Mouse (Mus musculus) heart, embryonic 14.5 days (tissue): ENCODE measurements at regions not wholly inside any gene's neighbourhood (a gene's known extent, or its start where the extent isn't known, plus 50 kb on each side); places are given as distances from the start of the nearest gene placed in this dataset.
A peak's percentile ranks its signal among the peaks of the same experiment; 100 is the strongest.

ENCODE experiments used
- ATAC-seq: fragments of 200-750 bp; cut with Nextera tagmentation; 2 replicates; pipeline ENCODE4 v1.8.0; 2017; ENCODE audit warnings: low read depth, moderate TSS enrichment; ENCODE audit not compliant: insufficient number of reproducible peaks, insufficient read depth, low FRiP score
- H3K27ac ChIP-seq, 2 experiments: fragments of 200-500 bp in 1 of 2; fragments of 300-500 bp in 1 of 2; sonication (generic) in 1 of 2; replicated peaks in 1 of 2; 2 replicates each; pipeline ENCODE4 v1.5.1; 2012 to 2014; ENCODE audit warnings: low read depth in 2 of 2, low read length in 2 of 2, control low read depth in 1 of 2, mild to moderate bottlenecking in 1 of 2, mixed read lengths in 1 of 2; ENCODE audit not compliant: control insufficient read depth in 1 of 2, insufficient read depth in 1 of 2
- H3K27me3 ChIP-seq: fragments of 300-500 bp; sonication (generic); 2 replicates; pipeline ENCODE4 v1.6.1; 2014; ENCODE audit warnings: mild to moderate bottlenecking, low read length, control low read depth; ENCODE audit not compliant: control insufficient read depth, insufficient read depth
- H3K36me3 ChIP-seq: fragments of 300-500 bp; sonication (generic); 2 replicates; pipeline ENCODE4 v1.6.1; 2014; ENCODE audit warnings: mild to moderate bottlenecking, control low read depth, low read length, mixed read lengths; ENCODE audit not compliant: control insufficient read depth, insufficient read depth
- H3K4me1 ChIP-seq, 2 experiments: fragments of 200-500 bp in 1 of 2; fragments of 300-500 bp in 1 of 2; sonication (generic) in 1 of 2; 2 replicates each; pipeline ENCODE4 v1.6.1; 2012 to 2014; ENCODE audit warnings: low read length in 2 of 2, control low read depth in 1 of 2, mixed read lengths in 1 of 2; ENCODE audit not compliant: control insufficient read depth in 2 of 2, insufficient read depth in 2 of 2
- H3K4me2 ChIP-seq: fragments of 300-500 bp; sonication (generic); 2 replicates; pipeline ENCODE4 v1.6.1; 2014; ENCODE audit warnings: mild to moderate bottlenecking, low read length
- H3K4me3 ChIP-seq, 2 experiments: fragments of 200-500 bp in 1 of 2; fragments of 300-500 bp in 1 of 2; sonication (generic) in 1 of 2; 2 replicates each; pipeline ENCODE4 v1.5.1; 2012 to 2014; ENCODE audit warnings: low read length in 2 of 2, mild to moderate bottlenecking in 2 of 2, control low read depth in 1 of 2, low read depth in 1 of 2, moderate library complexity in 1 of 2; ENCODE audit not compliant: control insufficient read depth in 1 of 2, insufficient read depth in 1 of 2
- H3K9ac ChIP-seq: fragments of 300-500 bp; sonication (generic); 2 replicates; pipeline ENCODE4 v1.6.1; 2014; ENCODE audit warnings: mild to moderate bottlenecking, low read length
- H3K9me3 ChIP-seq: fragments of 300-500 bp; sonication (generic); 2 replicates; pipeline ENCODE4 v1.6.1; 2016; ENCODE audit warnings: low read length, control low read depth; ENCODE audit not compliant: control insufficient read depth
- WGBS: fragments of 180-500 bp; shearing (Covaris S2); extraction: QIAGEN DNeasy Blood & Tissue Kit; methylation state at CpG from one replicate; pipeline ENCODE4 v1.1.7; 2014; 5-methylcytosine and 5-hydroxymethylcytosine counted together

GRCm38 (mm10) chr12:82093317-82093716 lies 75.8 kb upstream of the Sipa1l1 start:
- no peaks in the 10 kb centered on the region for H3K27me3 ChIP-seq
- no peak overlapping the region for H3K9ac ChIP-seq
- no peak overlapping the region for H3K4me3 ChIP-seq
- no peak overlapping the region for H3K4me2 ChIP-seq
- H3K27ac ChIP-seq, result no peak overlapping the region
- H3K9me3 ChIP-seq, result peaks cover 6% of the 10 kb centered on the region; the same call in 1 of the 2 replicates
- WGBS, result 81% methylated on average over 7 of the region's 7 CpGs
- no peaks in the 10 kb centered on the region for H3K36me3 ChIP-seq
- no peaks in the 10 kb centered on the region for H3K4me1 ChIP-seq
- no peak for ATAC-seq

GRCm38 (mm10) chr12:82095396-82095795 lies 73.7 kb upstream of the Sipa1l1 start:
- Histone ChIP-seq H3K9me3 (peaks cover 6% of the 10 kb centered on the region; the same call in 1 of the 2 replicates), H3K4me2 (no peak overlapping the region), H3K27me3 (no peaks in the 10 kb centered on the region), H3K9ac (no peak overlapping the region), H3K4me3 (no peak overlapping the region), H3K27ac (no peak overlapping the region), H3K4me1 (no peaks in the 10 kb centered on the region), H3K36me3 (no peaks in the 10 kb centered on the region)
- no peak for ATAC-seq
- 91% methylated on average over 1 of the region's 1 CpGs for WGBS

GRCm38 (mm10) chr12:82097126-82097525 lies 72.0 kb upstream of the Sipa1l1 start:
- 77% methylated on average over 6 of the region's 6 CpGs for WGBS
- no peak for ATAC-seq
- Histone ChIP-seq H3K4me2 (no peak overlapping the region), H3K4me3 (no peak overlapping the region), H3K36me3 (no peaks in the 10 kb centered on the region), H3K9ac (no peak overlapping the region), H3K27ac (no peak overlapping the region), H3K4me1 (no peaks in the 10 kb centered on the region), H3K27me3 (no peaks in the 10 kb centered on the region), H3K9me3 (peaks cover 6% of the 10 kb centered on the region; the same call in 1 of the 2 replicates)

GRCm38 (mm10) chr12:82097620-82098019 lies 71.5 kb upstream of the Sipa1l1 start:
- Histone ChIP-seq H3K4me2 (no peak overlapping the region), H3K9me3 (peaks cover 6% of the 10 kb centered on the region; the same call in 1 of the 2 replicates), H3K27ac (no peak overlapping the region), H3K4me3 (no peak overlapping the region), H3K36me3 (no peaks in the 10 kb centered on the region), H3K9ac (no peak overlapping the region), H3K27me3 (no peaks in the 10 kb centered on the region), H3K4me1 (no peaks in the 10 kb centered on the region)
- 83% methylated on average over 4 of the region's 4 CpGs for WGBS
- ATAC-seq, result no peak

- ATAC-seq, result peak; percentile 52
- Histone ChIP-seq H3K4me1 (peaks cover 22 to 26% of the 10 kb centered on the region in 2 experiments), H3K4me2 (peak overlapping the region; percentile 34), H3K27ac (peak overlapping the region; percentile 71 to 80), H3K4me3 (no peak overlapping the region), H3K27me3 (no peaks in the 10 kb centered on the region), H3K9ac (no peak overlapping the region), H3K36me3 (no peaks in the 10 kb centered on the region), H3K9me3 (no peaks in the 10 kb centered on the region)
- 20% methylated on average over 10 of the region's 10 CpGs for WGBS
These were observed 64.9 kb upstream of the Sipa1l1 start for GRCm38 (mm10) chr12:82104211-82104610.

- H3K4me1 ChIP-seq, result peaks cover 22 to 26% of the 10 kb centered on the region in 2 experiments
- no peaks in the 10 kb centered on the region for H3K36me3 ChIP-seq
- H3K9me3 ChIP-seq, result no peaks in the 10 kb centered on the region
- H3K27ac ChIP-seq, result peak overlapping the region; percentile 80 to 89
- H3K27me3 ChIP-seq, result no peaks in the 10 kb centered on the region
- H3K4me3 ChIP-seq, result no peak overlapping the region
- H3K4me2 ChIP-seq, result 0 out of 2 replicates have a peak overlapping the region, but pooled peaks have one; percentile 6
- H3K9ac ChIP-seq, result no peak overlapping the region
- WGBS, result 40% methylated on average over 17 of the region's 17 CpGs
- ATAC-seq, result no peak
These were observed 63.7 kb upstream of the Sipa1l1 start for GRCm38 (mm10) chr12:82105184-82106031.

GRCm38 (mm10) chr12:82115766-82116165 lies 53.4 kb upstream of the Sipa1l1 start:
- ATAC-seq, result no peak
- no peak overlapping the region for H3K4me2 ChIP-seq
- H3K27ac ChIP-seq, result peak overlapping the region in 1 of 2 experiments; percentile 29; a peak in 1 of 4 replicates
- H3K4me3 ChIP-seq, result no peak overlapping the region
- no peaks in the 10 kb centered on the region for H3K27me3 ChIP-seq
- H3K36me3 ChIP-seq, result no peaks in the 10 kb centered on the region
- H3K9ac ChIP-seq, result no peak overlapping the region
- peaks cover 5% of the 10 kb centered on the region; the same call in 1 of the 2 replicates for H3K9me3 ChIP-seq
- WGBS, result 46% methylated on average over 7 of the region's 7 CpGs
- peaks cover 9 to 29% of the 10 kb centered on the region in 2 experiments; a peak in 3 of 4 replicates for H3K4me1 ChIP-seq
